Mouse (Mus musculus) embryonic facial prominence, embryonic 13.5 days (tissue): ENCODE data around the gene Kcnab1. TPM values are rescaled to one million over a fixed set of nuclear protein-coding genes. Genes with fewer than 3 reads are reported as not detected.

Source experiments
- ATAC-seq: fragments of 200-750 bp; cut with Nextera tagmentation; 2 replicates; pipeline ENCODE4 v1.8.0; 2017; ENCODE audit warnings: low read depth; ENCODE audit not compliant: insufficient number of reproducible peaks, insufficient read depth, low FRiP score, low TSS enrichment
- H3K27ac ChIP-seq: fragments of 300-500 bp; sonication (generic); 2 replicates; pipeline ENCODE4 v1.5.1; 2015; ENCODE audit warnings: moderate library complexity, mild to moderate bottlenecking, inconsistent platforms
- H3K27me3 ChIP-seq: fragments of 300-500 bp; sonication (generic); 2 replicates; pipeline ENCODE4 v1.6.1; 2015; ENCODE audit warnings: mild to moderate bottlenecking, inconsistent platforms
- H3K36me3 ChIP-seq: fragments of 300-500 bp; sonication (generic); 2 replicates; pipeline ENCODE4 v1.6.1; 2015; ENCODE audit warnings: mild to moderate bottlenecking, inconsistent platforms
- H3K4me1 ChIP-seq: fragments of 300-500 bp; sonication (generic); 2 replicates; pipeline ENCODE4 v1.6.1; 2015; ENCODE audit warnings: inconsistent platforms
- H3K4me2 ChIP-seq: fragments of 300-500 bp; sonication (generic); 2 replicates; pipeline ENCODE4 v1.6.1; 2015; ENCODE audit warnings: moderate library complexity, mild to moderate bottlenecking, inconsistent platforms
- H3K4me3 ChIP-seq: fragments of 300-500 bp; sonication (generic); 2 replicates; pipeline ENCODE4 v1.5.1; 2015; ENCODE audit warnings: mild to moderate bottlenecking, inconsistent platforms
- H3K9ac ChIP-seq: fragments of 300-500 bp; sonication (generic); 2 replicates; pipeline ENCODE4 v1.6.1; 2015; ENCODE audit warnings: mild to moderate bottlenecking, inconsistent platforms
- H3K9me3 ChIP-seq: fragments of 300-500 bp; sonication (generic); 2 replicates; pipeline ENCODE4 v1.6.1; 2016; ENCODE audit warnings: inconsistent platforms
- WGBS: fragments of 180-500 bp; shearing (Covaris S2); methylation state at CpG from one replicate; pipeline ENCODE4 v1.1.7; 2015; ENCODE audit warnings: mixed read lengths; 5-methylcytosine and 5-hydroxymethylcytosine counted together
- polyA plus RNA-seq: library from polyadenylated mRNA; unstranded; fragments of >200 nt; fragmentation: Nextera tagmentation; extraction: Ambion mirVana; gene quantifications from 2 replicates; pipeline ENCODE4 v1.2.1, GENCODE M21; 2015

The Kcnab1 gene
- polyA plus RNA-seq, 1 experiment from 2014 or later, result 3.0 TPM

- H3K4me3 ChIP-seq, result no peak overlapping the region
- H3K36me3 ChIP-seq, result no peaks in the 10 kb centered on the region
- no peaks in the 10 kb centered on the region for H3K9me3 ChIP-seq
- WGBS, result 58% methylated on average over 3 of the region's 3 CpGs
- no peaks in the 10 kb centered on the region; the same call in 1 of the 2 replicates for H3K4me1 ChIP-seq
- no peak overlapping the region for H3K4me2 ChIP-seq
- H3K27me3 ChIP-seq, result no peaks in the 10 kb centered on the region
- ATAC-seq, result no peak
- H3K27ac ChIP-seq, result no peak overlapping the region
- H3K9ac ChIP-seq, result no peak overlapping the region
Measured at GRCm38 (mm10) chr3:65138739-65139138, 29.6 kb downstream of the Kcnab1 start.

- no peak overlapping the region for H3K4me3 ChIP-seq
- H3K4me1 ChIP-seq, result no peaks in the 10 kb centered on the region
- no peaks in the 10 kb centered on the region for H3K36me3 ChIP-seq
- no peaks in the 10 kb centered on the region for H3K9me3 ChIP-seq
- H3K27ac ChIP-seq, result no peak overlapping the region
- no peak overlapping the region for H3K4me2 ChIP-seq
- no peak overlapping the region for H3K9ac ChIP-seq
- WGBS, result 62% methylated on average over 5 of the region's 5 CpGs
- no peak for ATAC-seq
- H3K27me3 ChIP-seq, result no peaks in the 10 kb centered on the region
Measured at GRCm38 (mm10) chr3:65145152-65145551, 36.0 kb downstream of the Kcnab1 start.

GRCm38 (mm10) chr3:65151808-65152207, 42.6 kb downstream of the Kcnab1 start:
- Histone ChIP-seq H3K9ac (no peak overlapping the region), H3K36me3 (no peaks in the 10 kb centered on the region), H3K4me1 (no peaks in the 10 kb centered on the region), H3K27me3 (no peaks in the 10 kb centered on the region), H3K9me3 (no peaks in the 10 kb centered on the region), H3K4me3 (no peak overlapping the region), H3K27ac (no peak overlapping the region), H3K4me2 (no peak overlapping the region)
- 80% methylated on average over 1 of the region's 1 CpGs for WGBS
- no peak for ATAC-seq

- Histone ChIP-seq H3K27ac (no peak overlapping the region), H3K9me3 (no peaks in the 10 kb centered on the region)
- WGBS, result 90% methylated on average over 5 of the region's 5 CpGs
Measured at GRCm38 (mm10) chr3:65172964-65173363, 63.8 kb downstream of the Kcnab1 start.

GRCm38 (mm10) chr3:65174564-65174963, 65.4 kb downstream of the Kcnab1 start:
- no peaks in the 10 kb centered on the region for H3K27me3 ChIP-seq
- no peaks in the 10 kb centered on the region for H3K36me3 ChIP-seq
- H3K9ac ChIP-seq, result no peak overlapping the region
- H3K27ac ChIP-seq, result no peak overlapping the region
- no peak overlapping the region for H3K4me2 ChIP-seq
- no peak overlapping the region for H3K4me3 ChIP-seq
- 58% methylated on average over 12 of the region's 12 CpGs for WGBS
- no peaks in the 10 kb centered on the region for H3K4me1 ChIP-seq
- no peaks in the 10 kb centered on the region for H3K9me3 ChIP-seq
- ATAC-seq, result no peak

More at GRCm38 (mm10) chr3:65172964-65173363, 63.8 kb downstream of the Kcnab1 start:
- Histone ChIP-seq H3K4me1 (no peaks in the 10 kb centered on the region), H3K4me3 (no peak overlapping the region), H3K27me3 (no peaks in the 10 kb centered on the region), H3K36me3 (no peaks in the 10 kb centered on the region), H3K4me2 (no peak overlapping the region), H3K9ac (no peak overlapping the region)
- ATAC-seq, result no peak

GRCm38 (mm10) chr3:65175819-65176218, 66.6 kb downstream of the Kcnab1 start:
- no peaks in the 10 kb centered on the region for H3K4me1 ChIP-seq
- H3K27me3 ChIP-seq, result no peaks in the 10 kb centered on the region
- H3K9me3 ChIP-seq, result no peaks in the 10 kb centered on the region
- ATAC-seq, result no peak
- no peak overlapping the region for H3K4me3 ChIP-seq
- H3K4me2 ChIP-seq, result no peak overlapping the region
- 78% methylated on average over 4 of the region's 4 CpGs for WGBS
- no peak overlapping the region for H3K27ac ChIP-seq
- H3K9ac ChIP-seq, result no peak overlapping the region
- H3K36me3 ChIP-seq, result no peaks in the 10 kb centered on the region

- Histone ChIP-seq H3K4me1 (no peaks in the 10 kb centered on the region), H3K27me3 (no peaks in the 10 kb centered on the region), H3K4me3 (no peak overlapping the region), H3K9ac (no peak overlapping the region), H3K9me3 (no peaks in the 10 kb centered on the region), H3K27ac (no peak overlapping the region), H3K4me2 (no peak overlapping the region), H3K36me3 (no peaks in the 10 kb centered on the region)
- no peak for ATAC-seq
Measured at GRCm38 (mm10) chr3:65176846-65177245, 67.7 kb downstream of the Kcnab1 start.

GRCm38 (mm10) chr3:65187833-65188698, 78.9 kb downstream of the Kcnab1 start:
- Histone ChIP-seq H3K9ac (no peak overlapping the region), H3K4me1 (no peaks in the 10 kb centered on the region), H3K4me2 (no peak overlapping the region), H3K36me3 (no peaks in the 10 kb centered on the region), H3K27me3 (no peaks in the 10 kb centered on the region), H3K9me3 (no peaks in the 10 kb centered on the region), H3K4me3 (no peak overlapping the region), H3K27ac (no peak overlapping the region)
- 64% methylated on average over 7 of the region's 7 CpGs for WGBS
- no peak for ATAC-seq

- no peak overlapping the region for H3K4me2 ChIP-seq
- no peaks in the 10 kb centered on the region for H3K9me3 ChIP-seq
- no peaks in the 10 kb centered on the region for H3K27me3 ChIP-seq
- WGBS, result 74% methylated on average over 1 of the region's 1 CpGs
- no peaks in the 10 kb centered on the region for H3K36me3 ChIP-seq
- H3K4me3 ChIP-seq, result no peak overlapping the region
- peaks cover 3% of the 10 kb centered on the region; the same call in 1 of the 2 replicates for H3K4me1 ChIP-seq
- no peak overlapping the region for H3K9ac ChIP-seq
- no peak overlapping the region for H3K27ac ChIP-seq
- no peak for ATAC-seq
Measured at GRCm38 (mm10) chr3:65200611-65201010, 91.4 kb downstream of the Kcnab1 start.

- no peaks in the 10 kb centered on the region for H3K27me3 ChIP-seq
- peaks cover 5% of the 10 kb centered on the region; the same call in 1 of the 2 replicates for H3K4me1 ChIP-seq
- no peak overlapping the region for H3K4me2 ChIP-seq
- no peak overlapping the region for H3K4me3 ChIP-seq
- no peak overlapping the region for H3K27ac ChIP-seq
- no peak overlapping the region for H3K9ac ChIP-seq
- no peak for ATAC-seq
- 65% methylated on average over 8 of the region's 8 CpGs for WGBS
- H3K36me3 ChIP-seq, result no peaks in the 10 kb centered on the region
- no peaks in the 10 kb centered on the region for H3K9me3 ChIP-seq
Measured at GRCm38 (mm10) chr3:65203361-65204117, 94.4 kb downstream of the Kcnab1 start.

- Histone ChIP-seq H3K4me1 (peaks cover 5% of the 10 kb centered on the region; the same call in 1 of the 2 replicates), H3K27me3 (no peaks in the 10 kb centered on the region), H3K36me3 (no peaks in the 10 kb centered on the region), H3K4me2 (no peak overlapping the region), H3K9ac (no peak overlapping the region), H3K4me3 (no peak overlapping the region), H3K27ac (no peak overlapping the region), H3K9me3 (no peaks in the 10 kb centered on the region)
- no peak for ATAC-seq
- 66% methylated on average over 6 of the region's 6 CpGs for WGBS
Measured at GRCm38 (mm10) chr3:65204356-65205075, 95.3 kb downstream of the Kcnab1 start.
